Mouse (Mus musculus) adrenal gland, adult 8-10 months (tissue): ENCODE measurements at regions not wholly inside any gene's neighbourhood (a gene's known extent, or its start where the extent isn't known, plus 50 kb on each side); places are given as distances from the start of the nearest gene placed in this dataset.

Source experiments
- DNase-seq: peaks from one replicate; pipeline ENCODE4 v3.0.0; 2022

GRCm38 (mm10) chr14:101382838-101383237 is 182.7 kb upstream of the Prr30 start:
- DNase-seq, result no peak

GRCm38 (mm10) chr14:101381943-101382342 is 181.8 kb upstream of the Prr30 start:
- no peak for DNase-seq

GRCm38 (mm10) chr14:101379663-101380006 is 179.5 kb upstream of the Prr30 start:
- DNase-seq, result no peak

- peak; percentile 20 for DNase-seq
Measured at GRCm38 (mm10) chr14:101378965-101379662, 179.0 kb upstream of the Prr30 start.

GRCm38 (mm10) chr14:101378545-101378944 is 178.4 kb upstream of the Prr30 start:
- DNase-seq, result no peak

- DNase-seq, result no peak
Measured at GRCm38 (mm10) chr14:101376690-101377089, 176.6 kb upstream of the Prr30 start.

- DNase-seq, result no peak
Measured at GRCm38 (mm10) chr14:101375833-101376232, 175.7 kb upstream of the Prr30 start.

- no peak for DNase-seq
Measured at GRCm38 (mm10) chr14:101373864-101374263, 173.7 kb upstream of the Prr30 start.

GRCm38 (mm10) chr14:101359860-101360259 is 159.7 kb upstream of the Prr30 start:
- DNase-seq, result no peak

- DNase-seq, result no peak
Measured at GRCm38 (mm10) chr14:101353009-101353378, 152.9 kb upstream of the Prr30 start.

GRCm38 (mm10) chr14:101352046-101353008 is 152.2 kb upstream of the Prr30 start:
- no peak for DNase-seq

- no peak for DNase-seq
Measured at GRCm38 (mm10) chr14:101340331-101340730, 140.2 kb upstream of the Prr30 start.

GRCm38 (mm10) chr14:101332015-101332414 is 131.9 kb upstream of the Prr30 start:
- no peak for DNase-seq

GRCm38 (mm10) chr14:101327421-101327820 is 127.3 kb upstream of the Prr30 start:
- peak; percentile 3 for DNase-seq

GRCm38 (mm10) chr14:101326477-101326941 is 126.4 kb upstream of the Prr30 start:
- DNase-seq, result no peak

- no peak for DNase-seq
Measured at GRCm38 (mm10) chr14:101323361-101323760, 123.2 kb upstream of the Prr30 start.

- DNase-seq, result no peak
Measured at GRCm38 (mm10) chr14:101307920-101308319, 107.8 kb upstream of the Prr30 start.

- DNase-seq, result peak; percentile 3
Measured at GRCm38 (mm10) chr14:101304487-101305032, 104.4 kb upstream of the Prr30 start.

- no peak for DNase-seq
Measured at GRCm38 (mm10) chr14:101297841-101298240, 97.7 kb upstream of the Prr30 start.

- DNase-seq, result peak; percentile 14
Measured at GRCm38 (mm10) chr14:101294693-101295092, 94.6 kb upstream of the Prr30 start.

- DNase-seq, result no peak
Measured at GRCm38 (mm10) chr14:101287755-101288154, 87.6 kb upstream of the Prr30 start.

- DNase-seq, result no peak
Measured at GRCm38 (mm10) chr14:101269048-101269789, 69.1 kb upstream of the Prr30 start.

- DNase-seq, result no peak
Measured at GRCm38 (mm10) chr14:101267536-101267935, 67.4 kb upstream of the Prr30 start.
